Mouse (Mus musculus) activated CD4-positive, CD25-positive, alpha-beta regulatory T cell (primary cell): Measurements from ENCODE around the gene Nrl. TPM values are rescaled to one million over a fixed set of nuclear protein-coding genes. Genes with fewer than 3 reads are reported as not detected.

ENCODE experiments used
- polyA plus RNA-seq, 2 experiments: library from polyadenylated mRNA; unstranded; fragments of 100-300 nt; shearing (Covaris generic); gene quantifications; one replicate each; pipeline ENCODE4 v1.2.1; 2017

The Nrl gene
- polyA plus RNA-seq, result under 1 TPM; 0.11 to 0.16 TPM

GRCm38 (mm10) chr14:55524785-55525184, at the start of gene Nrl:
Nrl (minus strand) TSS chr14:55524981.

GRCm38 (mm10) chr14:55560202-55561073, 35.7 kb upstream of the Nrl start, which contains the start of gene A730061H03Rik:
A730061H03Rik (minus strand) TSS chr14:55560406.

DNA sequence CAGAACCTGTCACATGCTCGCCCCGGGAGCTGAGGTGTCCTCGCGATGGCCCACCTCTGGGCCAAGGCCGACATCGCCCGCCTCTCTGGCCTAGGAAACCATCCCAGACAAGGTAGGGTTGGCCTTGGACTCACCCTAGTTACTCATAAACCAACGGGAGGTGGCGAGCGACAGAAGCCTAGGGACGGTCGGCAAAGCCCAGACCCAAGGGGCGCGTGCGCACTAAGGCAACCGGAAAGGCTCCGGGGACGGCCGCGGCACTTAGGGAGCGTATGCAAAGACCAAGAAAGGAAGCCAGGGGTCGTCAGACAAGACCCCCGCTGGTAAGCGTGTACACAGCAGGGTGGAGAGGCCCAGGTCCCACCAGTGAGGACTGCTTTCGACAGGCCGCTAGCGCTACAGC, 35.0 kb upstream of the Nrl start, which contains the start of gene Dcaf11:
Gene Dcaf11, plus strand, starts transcription at position 208 of the 403 bp plus-strand sequence.

GRCm38 (mm10) chr14:55540067-55540786, 15.4 kb upstream of the Nrl start, which contains the start of gene Pck2:
Pck2 (plus strand) TSS chr14:55540266.

DNA sequence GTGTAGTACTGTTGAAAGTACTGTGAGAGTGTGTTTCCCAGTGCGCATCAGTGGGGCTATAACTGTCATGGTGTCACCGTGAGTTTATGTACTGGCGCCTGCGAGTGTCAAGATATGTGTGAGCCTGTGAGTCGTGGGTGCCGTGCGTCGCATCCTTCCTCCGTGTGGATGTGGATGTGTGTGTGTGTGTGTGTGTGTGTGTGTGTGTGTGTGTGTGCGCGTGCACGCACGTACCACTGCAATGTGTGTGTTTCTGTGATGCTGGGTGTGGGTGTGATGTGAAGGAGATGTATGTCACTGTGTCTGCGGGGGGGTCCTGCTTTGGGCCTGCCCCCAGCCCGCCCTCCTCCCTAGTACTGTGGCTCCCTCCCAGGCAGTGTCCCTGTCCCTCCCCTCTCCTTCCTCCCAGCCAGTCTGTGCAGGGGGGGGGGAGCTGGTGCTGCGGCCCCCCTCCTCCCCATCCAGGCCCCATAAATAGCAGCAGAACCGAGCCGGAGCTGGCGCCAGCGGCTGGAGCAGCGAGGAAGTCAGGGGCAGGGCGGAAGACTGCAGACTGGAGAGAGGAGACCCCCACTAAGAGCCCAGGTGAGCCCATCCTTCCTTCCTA, 14.6 kb downstream of the Nrl start, which contains the start of gene Cpne6:
Gene Cpne6, plus strand, starts transcription at position 321 of the 607 bp plus-strand sequence.

DNA sequence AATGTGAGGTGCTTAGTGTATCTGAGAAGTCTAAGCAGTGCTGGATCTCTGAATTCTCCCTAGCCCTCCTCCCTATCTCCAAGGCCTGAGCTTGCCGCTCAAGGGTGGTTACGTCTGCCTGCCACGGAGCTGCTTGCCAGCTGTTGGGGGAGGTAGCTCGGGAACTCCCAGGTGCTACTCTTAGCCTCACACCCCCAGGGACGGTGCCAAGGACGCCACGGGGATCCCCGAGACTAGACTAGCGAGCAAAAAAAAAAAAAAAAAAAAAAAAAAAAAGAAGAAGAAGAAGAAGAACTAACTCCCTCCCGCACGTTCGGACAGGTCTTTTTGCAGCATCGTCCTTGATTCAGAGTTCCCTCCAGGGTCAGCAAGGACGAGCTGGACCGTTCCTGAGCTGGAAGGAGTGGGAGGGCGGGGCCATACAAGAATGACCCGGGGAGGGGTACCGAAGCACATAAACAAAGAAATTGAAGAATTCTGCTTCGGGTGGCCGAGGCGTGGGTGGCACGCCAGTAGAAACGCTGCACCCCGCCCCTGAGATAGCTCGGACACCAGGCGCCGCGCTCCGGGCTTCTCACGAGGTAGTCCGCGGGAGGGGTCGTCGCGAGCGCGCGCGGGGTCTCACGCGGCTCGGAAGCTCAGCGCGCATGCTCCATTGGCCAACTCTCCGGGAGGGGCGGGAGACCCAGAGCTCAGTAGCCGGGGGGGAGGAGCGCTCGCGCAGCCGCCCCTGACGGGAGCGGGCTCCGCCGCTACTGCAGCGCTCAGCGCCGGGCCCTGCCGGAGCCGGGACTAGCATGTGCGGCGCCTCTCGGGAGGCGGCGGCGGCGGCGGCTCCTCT, 34.2 kb downstream of the Nrl start, which contains the start of gene Carmil3:
Gene Carmil3, plus strand, starts transcription at position 291 of the 841 bp plus-strand sequence.

DNA sequence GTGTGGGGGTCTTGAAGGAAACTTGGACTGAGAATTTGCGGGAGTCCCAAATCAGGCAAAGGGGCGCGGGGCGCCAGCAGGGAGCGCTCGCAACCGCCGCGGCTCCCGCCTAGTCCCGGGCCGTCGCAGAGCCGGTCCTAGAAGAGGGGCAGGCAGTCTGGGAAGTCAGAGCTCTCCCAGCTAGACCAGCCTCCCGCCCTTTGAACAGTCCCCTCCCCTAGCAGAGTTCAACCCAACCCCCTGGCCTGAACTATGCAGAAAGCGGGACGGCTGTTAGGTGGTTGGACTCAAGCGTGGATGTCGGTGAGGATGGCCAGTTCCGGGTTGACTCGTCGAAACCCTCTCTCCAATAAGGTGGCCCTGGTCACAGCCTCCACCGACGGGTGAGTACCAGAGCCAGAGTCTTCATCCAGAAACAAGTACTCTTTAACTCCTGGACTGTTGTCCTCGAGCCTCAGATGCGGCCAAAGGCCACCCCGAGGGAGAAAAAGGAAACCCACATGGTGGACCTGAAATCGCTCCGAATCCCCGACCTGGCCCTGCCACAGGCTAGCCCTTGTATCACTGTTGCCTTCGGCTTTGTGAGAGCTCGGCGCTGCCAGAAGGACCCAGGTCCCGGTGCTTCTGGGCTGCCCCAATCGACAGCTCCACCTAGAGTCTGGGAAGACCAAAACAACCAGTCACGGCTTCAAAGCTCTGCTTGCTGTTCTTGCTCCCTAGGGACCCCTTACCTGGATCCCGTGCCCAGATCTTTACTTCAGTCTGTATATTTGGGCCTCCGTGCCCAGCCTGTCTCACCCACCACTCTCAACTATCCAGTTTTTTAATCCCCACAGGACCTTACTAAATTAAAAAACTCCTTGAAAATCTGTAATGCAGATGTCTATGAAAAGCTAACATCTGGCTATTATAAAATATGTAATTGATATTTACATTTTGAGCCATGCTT, 45.9 kb downstream of the Nrl start, which contains the start of gene Dhrs4:
Gene Dhrs4, plus strand, starts transcription at position 108 of the 949 bp plus-strand sequence.

Other genes with a start within 250 kb of the Nrl start
- 10 to 100 TPM; 46.9 to 50.3 TPM for gene Dhrs4, start 46.2 kb downstream of the Nrl start, polyA plus RNA-seq
- 1 to 10 TPM in 1 of 2 experiments, under 1 TPM in 1; 0.97 to 1.0 TPM for gene Carmil3, start 34.3 kb downstream of the Nrl start, polyA plus RNA-seq
- under 1 TPM in 1 of 2 experiments, not detected in 1; 0.75 TPM for gene Cpne6, start 14.5 kb downstream of the Nrl start, polyA plus RNA-seq
- gene Pck2, start 15.3 kb upstream of the Nrl start, polyA plus RNA-seq, result 10 to 100 TPM in 1 of 2 experiments, 1 to 10 TPM in 1; 9.6 to 27.7 TPM
- 100 to 1,000 TPM; 127 to 137 TPM for gene Dcaf11, start 35.0 kb upstream of the Nrl start, polyA plus RNA-seq
- gene A730061H03Rik, start 35.4 kb upstream of the Nrl start, polyA plus RNA-seq, result 1 to 10 TPM; 2.3 to 5.0 TPM
- not detected for gene Fitm1, start 50.6 kb upstream of the Nrl start, polyA plus RNA-seq
- 1,000 to 10,000 TPM; 1,262 to 1,326 TPM for gene Psme1, start 53.1 kb upstream of the Nrl start, polyA plus RNA-seq
- gene Emc9, start 60.3 kb upstream of the Nrl start, polyA plus RNA-seq, result 10 to 100 TPM; 29.1 to 38.6 TPM
- gene Psme2, start 66.1 kb upstream of the Nrl start, polyA plus RNA-seq, result 1,000 to 10,000 TPM; 1,039 to 1,128 TPM
- gene Rnf31, start 66.7 kb upstream of the Nrl start, polyA plus RNA-seq, result 10 to 100 TPM; 30.5 to 62.2 TPM
- 100 to 1,000 TPM; 169 to 197 TPM for gene Irf9, start 78.6 kb upstream of the Nrl start, polyA plus RNA-seq
- 1 to 10 TPM; 2.8 to 5.6 TPM for gene Rec8, start 93.1 kb upstream of the Nrl start, polyA plus RNA-seq
- gene Ipo4, start 111.0 kb upstream of the Nrl start, polyA plus RNA-seq, result 10 to 100 TPM; 31.1 to 45.2 TPM
- 1 to 10 TPM; 1.6 to 2.2 TPM for gene Gm49378, start 112.9 kb upstream of the Nrl start, polyA plus RNA-seq
- 10 to 100 TPM; 64.4 to 75.6 TPM for gene Tm9sf1, start 118.8 kb upstream of the Nrl start, polyA plus RNA-seq
- 1 to 10 TPM; 1.3 to 1.6 TPM for gene Tssk4, start 125.2 kb upstream of the Nrl start, polyA plus RNA-seq
- 100 to 1,000 TPM; 101 to 105 TPM for gene Mdp1, start 135.5 kb upstream of the Nrl start, polyA plus RNA-seq
- gene Gmpr2, start 147.0 kb upstream of the Nrl start, polyA plus RNA-seq, result 10 to 100 TPM; 34.4 to 55.8 TPM
- gene Nedd8, start 147.1 kb upstream of the Nrl start, polyA plus RNA-seq, result 100 to 1,000 TPM; 479 to 482 TPM
- gene Tinf2, start 156.8 kb upstream of the Nrl start, polyA plus RNA-seq, result 10 to 100 TPM; 50.8 to 60.2 TPM
- gene Tgm1, start 188.9 kb upstream of the Nrl start, polyA plus RNA-seq, result under 1 TPM; 0.32 to 0.81 TPM
- 10 to 100 TPM; 57.8 to 79.6 TPM for gene Rabggta, start 197.3 kb upstream of the Nrl start, polyA plus RNA-seq
- gene Dhrs1, start 220.7 kb upstream of the Nrl start, polyA plus RNA-seq, result 10 to 100 TPM; 39.5 to 63.1 TPM
- gene Nop9, start 220.7 kb upstream of the Nrl start, polyA plus RNA-seq, result 10 to 100 TPM; 38.9 to 45.7 TPM
- gene Cideb, start 233.5 kb upstream of the Nrl start, polyA plus RNA-seq, result not detected
- gene Ltb4r2, start 236.4 kb upstream of the Nrl start, polyA plus RNA-seq, result under 1 TPM; 0.17 to 0.21 TPM
- 10 to 100 TPM; 13.2 to 19.4 TPM for gene Ltb4r1, start 241.0 kb upstream of the Nrl start, polyA plus RNA-seq